Mouse (Mus musculus) lung, adult 2 months (tissue): ENCODE data around the gene Ccr1l1. TPM values are rescaled to one million over a fixed set of nuclear protein-coding genes. Genes with fewer than 3 reads are reported as not detected.

Source experiments
- DNase-seq: peaks from one replicate; pipeline ENCODE4 v3.0.0; 2022
- H3K4me1 ChIP-seq: fragments of 200-500 bp; 2 replicates; pipeline ENCODE4 v1.6.1; 2011; ENCODE audit warnings: low read length; ENCODE audit not compliant: control insufficient read depth, insufficient read depth
- H3K4me3 ChIP-seq: fragments of 200-500 bp; replicated peaks from 2 replicates; pipeline ENCODE3; 2011; ENCODE audit warnings: low read depth, mild to moderate bottlenecking, control low read depth, low read length; ENCODE audit errors: extremely low read depth
- CTCF ChIP-seq: fragments of 200-500 bp; IDR thresholded peaks from 2 replicates; pipeline ENCODE4 v1.5.1; 2011; ENCODE audit warnings: mild to moderate bottlenecking, low read length, control low read depth; ENCODE audit not compliant: insufficient read depth
- POLR2A ChIP-seq: fragments of 200-500 bp; IDR thresholded peaks from 2 replicates; pipeline ENCODE4 v1.6.1; 2011; ENCODE audit warnings: low read depth, mild to moderate bottlenecking, control low read depth, low read length, borderline replicate concordance; ENCODE audit errors: extremely low read depth
- WGBS: fragments of 180-500 bp; shearing (Covaris S2); methylation state at CpG from one replicate; pipeline ENCODE4 v1.1.7; 2018; 5-methylcytosine and 5-hydroxymethylcytosine counted together
- polyA plus RNA-seq: library from polyadenylated mRNA; depleted of rRNA; stranded (reverse); fragments of >200 nt; gene quantifications from 2 replicates; pipeline ENCODE4 v1.2.3, GENCODE M21; 2012; rRNA removed

Ccr1l1 gene
- polyA plus RNA-seq, 1 experiment: not detected

DNA sequence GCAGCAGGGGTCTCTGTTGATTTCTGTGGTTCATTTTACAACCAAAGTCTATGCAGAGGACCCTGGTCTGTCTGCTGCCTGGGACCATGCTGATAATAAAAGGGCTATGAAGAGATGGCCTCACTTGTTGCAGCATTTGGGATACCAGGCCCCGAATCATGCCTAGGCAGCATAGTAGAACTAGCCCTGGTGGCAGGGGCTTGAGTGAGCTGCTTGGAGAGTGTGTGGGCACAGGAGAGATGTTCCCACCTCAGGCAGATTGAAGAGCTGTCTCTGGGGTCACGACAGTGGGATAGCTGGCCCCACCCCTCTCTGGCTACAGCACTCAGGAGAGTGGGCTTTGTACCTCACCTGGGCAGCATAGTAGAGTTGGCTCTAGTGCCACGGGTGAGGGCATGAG, 47.7 kb downstream of the Ccr1l1 start:
- H3K4me3 ChIP-seq: no peak overlapping the region
- DNase-seq: no peak
- WGBS: 83% methylated on average over 3 of the region's 3 CpGs
- peaks cover 7% of the 10 kb centered on the region for H3K4me1 ChIP-seq
- TF ChIP-seq POLR2A: no peak

DNA sequence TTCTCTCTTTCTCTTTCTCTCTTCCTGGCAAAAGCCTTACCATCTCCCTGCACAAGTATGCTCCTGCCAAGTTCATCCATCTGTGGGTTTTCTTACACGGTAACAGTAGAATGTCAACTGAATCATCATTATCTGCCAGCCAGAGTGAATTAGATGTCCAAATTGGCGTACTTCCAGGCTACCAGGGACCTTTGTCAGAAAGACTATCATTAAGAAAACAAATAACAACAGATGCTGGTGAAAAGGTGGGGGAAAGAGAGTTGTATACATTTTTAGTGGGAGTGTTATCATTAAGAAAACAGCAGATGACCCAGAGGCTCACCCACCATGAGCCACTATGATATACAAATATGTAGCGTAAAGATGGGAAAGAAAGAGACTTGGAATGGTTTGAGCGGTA, 48.3 kb downstream of the Ccr1l1 start:
- WGBS: 73% methylated on average over 4 of the region's 4 CpGs
- TF ChIP-seq CTCF: no peak
- TF ChIP-seq POLR2A: no peak
- DNase-seq: no peak
- H3K4me1 ChIP-seq: peaks cover 7% of the 10 kb centered on the region
- H3K4me3 ChIP-seq: no peak overlapping the region

DNA sequence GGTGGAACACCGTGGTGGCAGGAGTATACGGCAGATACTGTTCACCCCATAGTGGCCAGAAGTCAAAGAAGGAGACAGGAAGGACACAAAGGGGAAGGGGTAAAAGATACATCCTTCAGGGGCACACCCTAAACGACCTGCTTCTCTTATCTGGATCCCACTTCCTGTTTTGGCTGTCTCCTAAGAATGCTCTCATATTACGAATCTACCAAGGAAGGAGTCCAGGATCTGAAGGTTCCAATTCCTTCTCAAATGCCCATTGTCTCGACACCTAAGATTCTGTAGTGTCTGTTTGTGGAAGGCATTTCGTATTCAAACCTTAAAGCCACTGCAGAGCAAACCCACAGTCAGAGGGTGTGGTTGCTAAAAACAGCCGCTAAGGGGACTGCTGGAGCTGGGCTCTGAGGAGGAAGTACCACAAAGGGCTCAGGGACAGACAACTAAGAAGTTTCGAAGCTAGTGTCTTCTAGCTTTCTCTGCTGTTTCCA, 49.4 kb downstream of the Ccr1l1 start:
- 13% methylated on average over 8 of the region's 8 CpGs for WGBS
- 0 out of 2 replicates have a peak, but pooled peaks have one; percentile 15 for TF ChIP-seq POLR2A
- TF ChIP-seq CTCF: peak; percentile 36
- Histone ChIP-seq H3K4me3 (no peak overlapping the region), H3K4me1 (peaks cover 9% of the 10 kb centered on the region)
- DNase-seq: no peak

DNA sequence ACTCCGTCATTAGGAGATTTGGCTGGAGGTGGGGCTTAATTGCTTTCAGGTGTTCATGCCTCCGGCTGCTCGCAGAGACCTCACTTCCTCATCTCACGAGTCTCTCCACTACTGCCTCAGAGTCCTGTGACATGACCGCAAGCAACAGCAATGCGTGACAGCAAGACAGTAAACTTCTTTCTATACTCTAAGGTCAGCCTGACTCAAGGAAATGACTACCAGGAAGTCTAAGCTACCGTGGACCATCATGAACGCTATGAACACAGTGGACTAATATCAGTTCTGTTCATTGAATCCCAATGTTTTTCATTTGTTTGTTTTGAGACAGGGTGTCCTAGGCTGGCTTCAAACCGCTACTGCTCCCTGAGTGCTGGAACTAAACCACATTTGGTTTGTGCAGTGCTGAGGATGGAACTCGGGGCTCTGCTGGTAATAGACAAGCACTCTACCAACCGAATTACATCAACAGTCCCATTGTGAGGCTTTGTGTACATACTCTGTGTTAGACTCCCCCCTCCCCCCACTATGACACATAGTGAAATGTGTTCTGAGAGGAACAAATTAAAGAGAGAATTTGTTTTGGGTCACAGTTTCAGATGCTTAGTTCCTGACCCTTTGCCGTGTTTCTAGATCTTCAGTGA, 50.0 kb downstream of the Ccr1l1 start:
- DNase-seq: no peak
- H3K4me3 ChIP-seq: no peak overlapping the region
- no peak for TF ChIP-seq POLR2A
- TF ChIP-seq CTCF: no peak
- WGBS: 41% methylated on average over 12 of the region's 12 CpGs
- peaks cover 11% of the 10 kb centered on the region for H3K4me1 ChIP-seq

DNA sequence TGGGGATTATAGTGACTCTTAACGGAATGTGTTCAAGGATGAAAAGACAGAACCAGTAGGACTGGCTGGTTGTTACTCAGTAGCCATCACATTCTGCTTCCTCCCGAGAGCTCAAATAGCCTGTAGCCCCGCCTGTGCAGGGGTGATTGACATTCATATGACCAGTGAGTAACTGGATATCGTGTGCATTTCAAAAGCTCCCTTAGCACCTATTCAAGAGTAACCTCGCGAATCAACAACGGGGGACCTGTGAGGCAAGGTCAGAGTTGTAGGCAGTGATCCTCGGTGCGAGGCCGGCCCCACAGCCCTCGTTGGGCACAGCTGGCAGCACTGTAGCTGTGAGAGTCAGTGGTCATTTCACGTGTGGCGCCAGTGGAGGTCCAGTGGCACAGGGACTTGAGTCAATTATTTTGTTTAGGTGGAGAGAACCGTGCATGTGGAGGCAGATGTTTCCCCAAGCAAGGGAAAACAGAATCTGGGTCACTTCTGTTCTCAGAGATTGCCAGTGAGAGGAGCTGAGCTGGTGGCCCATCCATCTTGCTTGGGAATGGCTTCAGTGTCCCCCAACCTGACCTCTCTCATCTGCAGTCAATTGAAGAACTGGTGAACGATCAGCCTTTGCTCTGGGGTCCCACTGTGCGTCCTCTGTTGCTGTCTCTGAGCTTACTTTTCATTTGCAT, 50.8 kb downstream of the Ccr1l1 start:
- no peak overlapping the region for H3K4me3 ChIP-seq
- H3K4me1 ChIP-seq: peaks cover 12% of the 10 kb centered on the region
- WGBS: 56% methylated on average over 16 of the region's 16 CpGs
- no peak for TF ChIP-seq CTCF
- TF ChIP-seq POLR2A: no peak
- DNase-seq: no peak

Other genes starting within 250 kb of the Ccr1l1 start
- 1.3 and 1.6 TPM in 2 replicates for gene Cxcr6, start 171.9 kb downstream of the Ccr1l1 start, polyA plus RNA-seq
- 8.8 and 14.4 TPM in 2 replicates for gene Fyco1, start 126.5 kb downstream of the Ccr1l1 start, polyA plus RNA-seq
- 1.1 and 1.2 TPM in 2 replicates for gene Xcr1, start 116.4 kb downstream of the Ccr1l1 start, polyA plus RNA-seq
- 3.1 and 4.9 TPM in 2 replicates for gene Ccr1, start 9.7 kb downstream of the Ccr1l1 start, polyA plus RNA-seq
- gene Ccr3, start 43.6 kb upstream of the Ccr1l1 start, polyA plus RNA-seq: 0.11 and 0.53 TPM in 2 replicates
- 4.0 and 9.3 TPM in 2 replicates for gene Ccr2, start 123.5 kb upstream of the Ccr1l1 start, polyA plus RNA-seq
- gene Ccr5, start 143.1 kb upstream of the Ccr1l1 start, polyA plus RNA-seq: 0.74 and 3.0 TPM in 2 replicates